Mouse (Mus musculus): Measurements from ENCODE around the gene Nsmce1.
"Not testable (repeated sequence)": the region's sequence is repeated elsewhere in the genome, so short reads cannot be mapped to it uniquely, and the experiment has no call there.

Nsmce1 gene

DNA sequence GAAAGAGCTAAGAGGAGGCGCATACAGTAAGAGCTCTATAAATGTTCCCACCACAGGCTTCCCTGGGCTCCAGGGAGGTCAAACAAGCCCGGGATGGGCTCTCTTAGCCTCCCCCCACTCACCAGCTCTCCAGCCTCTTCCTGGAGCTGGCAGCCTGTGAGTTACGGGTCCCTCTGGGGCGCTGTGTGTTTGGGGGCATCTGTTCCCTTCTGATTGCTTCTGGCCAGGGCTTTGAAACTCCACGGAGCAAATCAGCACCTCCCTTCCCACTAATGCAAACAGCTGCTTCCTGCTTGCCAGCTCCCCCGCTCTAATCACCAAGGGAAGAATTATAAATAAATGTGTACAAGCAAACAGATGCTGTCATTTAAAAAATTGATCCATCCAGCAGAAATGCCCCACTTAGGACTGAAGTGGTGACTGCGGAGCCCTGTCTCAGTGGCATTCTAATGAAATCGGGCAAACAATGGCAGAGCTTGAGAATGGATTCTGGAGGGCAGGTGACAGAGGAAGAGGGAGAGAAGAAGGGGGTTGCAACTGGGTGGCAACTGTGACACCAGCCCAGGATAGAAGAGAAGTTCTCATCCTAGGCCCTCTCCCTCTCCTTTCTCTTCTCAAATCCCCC is 56.6 kb downstream of the Nsmce1 start:
- peak; percentile 61 for DNase-seq (ENCODE audit: low read depth, low spot score)

DNA sequence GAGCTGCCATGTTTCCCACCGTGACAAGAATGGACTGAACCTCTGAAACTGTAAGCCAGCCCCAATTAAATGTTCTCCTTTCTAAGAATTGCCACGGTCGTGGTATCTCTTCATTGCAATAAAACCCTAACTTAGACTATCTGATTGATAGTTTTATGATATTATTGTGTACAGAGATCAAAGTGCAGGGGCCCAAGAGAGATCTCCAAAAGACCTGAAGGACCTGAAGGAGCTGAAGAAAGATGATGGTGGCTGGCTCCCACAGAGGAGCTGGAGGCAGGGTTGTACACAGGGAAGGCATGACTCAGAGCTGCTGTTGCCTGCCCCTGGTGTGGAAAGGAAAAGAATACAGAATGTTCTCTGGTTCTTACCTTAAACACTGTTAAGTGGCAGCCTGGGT is 57.5 kb downstream of the Nsmce1 start:
- DNase-seq (ENCODE audit: low read depth, low spot score), result no peak

DNA sequence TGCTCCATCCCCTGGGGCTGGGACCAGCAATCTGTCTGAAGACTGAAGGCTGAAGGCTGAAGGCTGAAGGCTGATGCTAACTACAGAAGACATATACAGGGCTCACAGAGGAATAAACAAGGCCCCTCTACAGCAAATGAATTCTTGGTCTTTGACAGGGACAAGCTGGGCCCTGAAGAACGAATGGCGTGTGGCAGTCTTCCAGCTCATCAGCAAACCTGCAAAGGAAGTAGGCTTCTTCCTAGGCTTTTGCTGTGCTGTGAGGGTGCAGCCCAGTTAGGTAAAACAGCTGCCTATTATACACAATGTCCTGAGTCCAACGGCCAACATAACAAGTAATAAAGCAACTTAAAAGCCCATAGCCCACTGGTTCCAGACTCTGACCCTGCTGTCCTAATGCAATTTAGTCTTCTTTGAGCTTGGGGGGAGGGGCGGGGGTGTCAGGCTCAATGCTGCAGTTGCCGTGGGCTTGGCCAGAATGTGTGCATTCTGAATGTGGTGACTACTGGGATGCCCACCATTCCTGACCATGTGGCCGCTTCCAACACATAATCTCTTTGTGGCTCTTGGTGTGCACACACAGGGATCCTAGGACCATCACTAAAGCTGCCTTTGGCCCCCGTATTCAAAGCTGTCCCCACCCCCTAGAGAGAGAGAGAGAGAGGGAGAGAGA is 61.1 kb downstream of the Nsmce1 start:
- DNase-seq (ENCODE audit: low read depth, low spot score), result no peak

DNA sequence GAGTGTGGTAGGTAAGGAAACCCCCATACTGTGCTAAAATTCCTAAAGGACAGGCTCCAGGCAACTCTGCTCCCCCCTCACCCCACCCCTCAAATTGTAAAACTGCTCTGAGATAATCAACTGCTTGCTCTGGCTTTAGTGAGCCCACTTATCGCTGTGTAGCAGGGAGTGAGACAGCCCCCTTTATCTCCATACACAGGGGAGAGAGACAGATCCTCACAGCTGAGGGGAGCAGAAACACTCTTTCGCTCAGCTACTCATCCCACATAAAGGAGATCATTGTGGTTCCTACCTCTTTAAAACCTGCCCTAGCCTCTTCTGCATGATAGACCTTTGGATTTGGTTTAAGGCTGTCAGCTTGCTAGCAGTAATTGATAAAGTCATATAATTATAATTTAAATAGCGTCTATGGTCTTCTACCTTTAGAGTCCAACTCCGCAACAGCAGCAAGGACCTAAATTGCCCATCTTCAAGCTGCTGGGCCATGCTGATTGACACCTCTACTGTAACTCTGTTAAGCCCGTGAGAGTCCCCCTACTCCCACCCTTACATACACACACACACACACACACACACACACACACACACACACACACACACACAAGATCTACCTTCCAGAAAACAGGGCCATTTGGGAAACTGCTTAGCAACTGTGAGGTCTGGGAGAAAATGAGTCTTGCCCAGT is 62.4 kb downstream of the Nsmce1 start:
- DNase-seq (ENCODE audit: low read depth, low spot score), result not testable (repeated sequence)

GRCm38 (mm10) chr7:125428381-125428780 is 63.0 kb downstream of the Nsmce1 start:
- DNase-seq (ENCODE audit: low read depth, low spot score), result no peak

GRCm38 (mm10) chr7:125427492-125428090 is 63.8 kb downstream of the Nsmce1 start:
- DNase-seq (ENCODE audit: low read depth, low spot score), result no peak

DNA sequence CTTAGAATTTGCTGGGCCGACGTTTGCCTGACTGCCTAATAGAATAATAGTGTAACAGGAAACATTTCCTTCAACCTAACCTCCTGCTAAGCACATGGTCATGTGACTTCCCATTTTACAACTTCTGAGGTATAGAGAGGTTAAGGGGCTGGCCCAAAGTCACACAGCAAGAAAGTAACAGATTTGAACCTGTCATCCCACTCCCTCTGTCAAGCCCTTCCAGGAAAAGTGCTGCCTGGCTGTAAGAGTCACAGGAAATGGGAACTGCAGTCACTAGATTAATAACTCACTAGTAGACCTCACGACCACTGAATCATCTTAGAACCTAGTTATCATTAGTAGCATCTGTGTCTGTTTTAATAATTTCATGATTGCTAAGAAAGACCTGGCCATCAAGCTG is 68.3 kb downstream of the Nsmce1 start:
- DNase-seq (ENCODE audit: low read depth, low spot score), result no peak

- no peak for DNase-seq (ENCODE audit: low read depth, low spot score)
Measured at GRCm38 (mm10) chr7:125421911-125422310, 69.5 kb downstream of the Nsmce1 start.

- DNase-seq (ENCODE audit: low read depth, low spot score), result peak; percentile 30
Measured at GRCm38 (mm10) chr7:125420190-125420589, 71.2 kb downstream of the Nsmce1 start.

- DNase-seq (ENCODE audit: low read depth, low spot score), result no peak
Measured at GRCm38 (mm10) chr7:125418413-125418812, 73.0 kb downstream of the Nsmce1 start.

Measured in mesoderm, embryonic 11.5 days (tissue).